Mouse (Mus musculus) induced T-regulatory cell, adult 2 months (primary cell): ENCODE measurements at regions not wholly inside any gene's neighbourhood (a gene's known extent, or its start where the extent isn't known, plus 50 kb on each side); places are given as distances from the start of the nearest gene placed in this dataset.

Source experiments
- DNase-seq: peaks from one replicate; pipeline ENCODE4 v3.0.0-alpha.2; 2012; ENCODE audit warnings: low read depth

DNA sequence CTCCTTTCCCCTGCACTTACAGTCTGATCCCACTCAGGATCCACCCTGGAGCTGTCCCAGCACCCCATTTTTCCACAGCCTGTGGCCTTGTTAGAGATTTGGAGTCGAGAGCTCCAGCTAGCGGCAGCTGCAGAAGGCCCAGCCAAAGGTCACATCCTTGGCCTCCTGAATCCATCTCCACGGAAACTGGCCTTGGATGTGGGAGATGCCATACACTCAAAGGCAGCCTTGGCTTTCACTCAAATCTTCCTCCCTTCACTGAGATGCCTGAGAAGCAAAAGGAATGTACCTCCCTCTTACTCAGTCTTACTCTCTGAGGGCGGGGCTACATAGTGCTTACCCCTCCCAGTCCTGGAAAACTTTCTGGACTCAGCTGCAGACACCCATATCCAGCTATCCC lies 56.2 kb upstream of the Ky start:
- no peak for DNase-seq

DNA sequence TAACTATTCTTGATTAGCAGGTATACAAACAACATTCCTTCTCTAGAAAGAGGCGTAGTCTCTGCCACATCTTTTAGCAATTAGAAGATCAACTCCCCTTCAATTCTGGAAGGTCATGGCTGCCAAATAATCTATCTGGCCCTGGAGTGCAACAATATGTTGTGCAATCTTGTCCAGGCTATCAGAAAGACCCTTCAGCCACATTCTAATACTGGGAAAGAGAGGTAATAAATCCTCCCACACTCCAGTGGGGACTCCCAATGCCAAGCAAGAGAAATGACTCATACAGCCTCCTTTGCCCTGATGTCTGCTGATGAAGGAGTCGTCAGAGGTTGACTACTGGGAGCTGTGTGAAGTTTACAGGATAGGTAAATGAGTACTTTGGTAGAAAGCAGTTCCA lies 59.5 kb upstream of the Ky start:
- no peak for DNase-seq

DNA sequence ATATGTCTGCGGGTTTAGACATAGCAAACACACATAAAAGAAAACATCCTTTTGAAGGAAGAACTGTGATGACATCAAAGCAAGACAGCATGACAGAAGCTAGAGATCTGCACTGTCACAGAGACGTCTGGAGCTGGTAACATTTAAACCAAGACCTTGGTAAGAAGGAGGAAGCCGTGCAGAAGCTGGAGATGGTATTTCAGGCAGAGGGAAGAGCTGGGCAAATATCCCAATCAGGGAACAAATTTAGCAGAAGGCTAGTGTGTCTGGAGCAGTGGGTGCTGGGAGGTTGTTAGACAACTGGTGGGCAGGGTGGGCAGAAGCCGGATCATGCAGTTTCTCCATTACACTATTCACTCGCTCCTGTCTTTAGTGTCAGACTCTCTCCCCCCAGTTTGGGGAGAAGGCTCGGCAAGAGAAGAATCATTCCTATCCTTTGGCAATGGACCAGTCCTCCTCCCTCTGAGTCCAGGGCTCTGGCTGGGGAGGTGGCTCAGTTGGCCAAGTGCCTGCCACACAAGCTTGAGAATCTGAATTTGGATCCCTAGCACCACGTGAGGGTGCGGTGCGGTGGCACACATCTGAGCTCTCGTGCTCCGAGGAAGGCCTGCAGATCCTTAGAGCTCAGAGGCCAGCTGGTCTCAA lies 63.2 kb upstream of the Ky start:
- DNase-seq: no peak

DNA sequence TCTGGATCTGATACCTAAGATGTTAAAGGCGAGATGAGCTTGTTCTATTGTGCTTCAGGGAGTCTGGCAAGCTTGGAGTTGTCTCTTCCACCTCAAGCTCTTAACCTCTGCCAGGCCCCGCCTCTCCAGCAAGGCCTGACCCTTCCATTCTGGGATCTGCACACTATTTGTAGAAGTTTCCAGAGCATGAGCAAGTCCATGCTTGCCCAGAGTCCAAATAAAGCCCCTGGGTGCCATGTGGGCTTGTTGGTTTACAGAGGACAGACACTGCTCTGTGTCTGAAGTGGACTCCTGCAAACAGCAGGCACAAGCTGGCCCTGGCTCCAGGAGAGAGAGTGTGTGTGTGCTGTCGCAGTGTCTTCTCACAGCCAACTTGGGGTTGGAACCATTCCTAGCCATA lies 67.9 kb upstream of the Ky start:
- DNase-seq: no peak

DNA sequence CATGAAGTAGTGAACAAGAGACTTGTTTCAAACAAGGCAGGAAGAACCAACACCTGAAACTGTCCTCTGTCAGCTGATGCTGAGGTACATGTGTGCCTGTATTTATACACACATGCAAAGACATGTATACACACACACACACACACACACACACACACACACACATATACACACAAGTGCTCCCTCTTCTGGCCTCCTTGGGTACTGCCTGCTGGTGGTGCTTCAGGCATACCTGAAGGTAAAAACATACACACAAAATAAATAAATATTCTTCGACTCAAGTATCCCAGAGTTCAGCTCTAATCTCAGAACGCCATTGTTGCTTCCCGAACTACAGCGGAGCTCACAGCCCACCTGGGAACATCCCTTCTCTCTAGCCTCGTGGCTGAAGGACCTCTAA lies 69.2 kb upstream of the Ky start:
- peak; percentile 17 for DNase-seq

DNA sequence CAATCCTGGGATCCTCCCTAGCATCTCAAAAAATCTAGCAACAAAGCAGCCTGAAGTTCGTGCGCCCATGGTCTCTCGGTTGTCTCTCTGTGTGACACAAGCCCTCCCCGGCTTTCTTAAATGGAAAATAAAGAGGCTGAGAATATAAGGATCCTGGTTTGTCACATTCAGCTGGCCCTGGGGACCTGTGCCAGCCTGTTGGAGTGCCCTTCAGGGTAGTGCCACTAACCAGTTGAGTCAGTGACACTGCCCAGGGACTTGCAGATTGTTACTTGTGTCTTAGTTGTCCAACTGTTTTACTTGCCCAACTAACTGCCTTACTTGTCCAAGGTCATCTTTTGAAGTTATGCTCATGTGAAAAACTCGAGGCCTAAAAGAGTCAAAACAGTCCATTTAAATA lies 73.5 kb upstream of the Ephb1 start:
- DNase-seq: no peak

DNA sequence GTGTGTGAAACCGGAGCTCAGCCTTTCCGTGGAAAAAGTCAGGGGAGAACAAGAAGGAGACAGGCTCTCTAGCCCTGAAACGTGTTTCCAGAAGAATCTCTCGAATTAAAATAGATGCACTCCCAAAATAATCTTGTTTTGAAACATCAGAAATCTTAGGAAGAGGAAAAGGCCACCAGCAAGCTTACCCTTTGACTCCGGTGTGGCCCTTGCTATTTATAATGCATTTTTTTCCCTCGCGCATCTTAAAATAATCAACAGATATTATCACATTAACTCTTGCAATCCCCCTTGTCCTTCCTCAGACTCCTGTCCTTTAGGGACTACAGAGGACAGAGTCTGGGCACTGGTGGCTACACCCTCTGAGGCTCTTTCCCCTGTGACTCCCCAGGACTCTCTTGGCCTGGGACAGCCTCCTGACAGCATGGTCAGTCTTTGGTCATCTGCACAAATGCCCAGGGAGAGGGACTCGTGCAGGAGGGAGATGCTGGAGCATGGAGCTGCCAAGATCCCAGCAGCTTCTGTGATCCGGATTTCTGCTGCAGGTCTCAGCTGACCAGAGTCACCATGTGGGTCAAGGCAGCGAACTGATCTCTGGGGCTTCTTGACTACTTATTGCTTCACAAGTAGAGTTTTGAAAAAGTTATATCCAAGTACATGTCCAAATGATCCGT lies 70.3 kb upstream of the Ephb1 start:
- no peak for DNase-seq

DNA sequence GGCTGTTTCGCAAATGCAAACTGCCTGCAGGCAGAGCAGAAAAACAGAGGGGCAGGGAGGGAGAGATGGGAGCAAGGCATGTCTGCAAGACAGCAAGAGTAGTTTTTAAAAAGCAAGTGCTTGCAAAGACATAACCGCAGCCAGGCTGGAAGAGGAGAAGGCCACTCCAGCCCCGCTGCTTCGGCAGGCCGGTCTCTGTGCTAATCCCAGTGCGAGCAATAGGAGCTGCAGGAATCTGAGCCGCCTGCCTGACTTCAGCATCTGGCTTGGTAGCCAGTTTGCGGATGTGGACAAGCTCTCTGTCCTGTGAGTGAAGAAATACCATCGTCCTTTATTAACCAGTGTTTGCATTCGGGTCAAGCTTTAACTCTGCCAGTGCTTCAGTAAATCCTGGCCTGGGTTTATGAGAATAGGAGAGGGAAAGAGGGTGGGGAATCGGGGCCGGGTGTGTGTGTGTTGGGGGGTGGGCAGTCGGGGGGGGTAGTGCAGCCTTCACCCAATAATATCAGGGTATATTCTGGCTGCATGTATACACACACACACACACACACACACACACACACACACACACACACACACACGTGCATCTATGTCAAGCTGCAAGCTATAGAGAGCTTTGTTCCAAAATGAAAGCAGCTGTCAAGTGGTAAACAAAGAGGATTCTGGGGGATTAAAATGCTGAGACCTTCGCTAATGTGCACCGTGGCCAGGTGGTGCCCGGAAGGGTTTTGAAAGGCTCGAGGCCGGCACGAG lies 69.6 kb upstream of the Ephb1 start:
- DNase-seq: no peak

DNA sequence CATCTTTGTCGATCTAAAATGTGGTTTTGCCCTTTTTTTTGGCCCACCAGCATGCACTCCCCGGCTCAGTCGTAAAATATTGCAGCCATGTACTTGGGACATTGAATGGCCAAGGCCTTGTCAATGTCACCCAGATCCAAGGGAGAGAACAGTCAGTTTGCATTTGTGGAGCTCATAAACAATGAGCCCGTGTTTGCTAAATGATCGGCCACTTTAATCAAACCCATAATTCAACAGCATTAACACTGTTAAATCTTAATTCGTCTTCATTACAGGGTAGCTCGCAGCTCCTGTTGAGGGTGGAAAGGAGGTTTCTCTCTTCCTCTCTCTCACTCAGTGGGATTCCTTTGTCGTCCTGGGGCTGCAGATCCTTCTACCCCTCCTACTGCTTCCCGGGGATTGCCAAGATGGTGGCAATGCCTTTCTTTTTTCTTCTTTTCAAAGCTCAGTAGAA lies 69.0 kb upstream of the Ephb1 start:
- DNase-seq: no peak

DNA sequence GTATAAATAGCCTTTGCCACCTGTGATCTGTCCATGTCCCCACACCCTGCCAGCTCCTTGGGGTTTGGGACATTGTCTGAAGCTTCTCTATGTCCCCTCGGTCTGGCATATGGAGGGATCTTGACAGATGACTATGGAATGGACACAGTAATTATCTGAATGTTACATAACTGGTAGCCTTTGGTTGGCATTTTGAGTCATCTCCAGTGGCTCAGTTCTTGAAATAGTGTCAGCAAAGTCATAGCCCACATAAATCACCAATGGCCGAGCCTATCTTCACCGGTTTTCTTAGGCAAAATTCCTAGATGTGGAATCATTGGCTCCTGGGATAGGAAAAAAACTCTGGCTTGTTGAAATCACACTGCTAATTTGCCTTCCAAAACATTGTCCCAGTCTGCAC lies 67.3 kb upstream of the Ephb1 start:
- DNase-seq: no peak

DNA sequence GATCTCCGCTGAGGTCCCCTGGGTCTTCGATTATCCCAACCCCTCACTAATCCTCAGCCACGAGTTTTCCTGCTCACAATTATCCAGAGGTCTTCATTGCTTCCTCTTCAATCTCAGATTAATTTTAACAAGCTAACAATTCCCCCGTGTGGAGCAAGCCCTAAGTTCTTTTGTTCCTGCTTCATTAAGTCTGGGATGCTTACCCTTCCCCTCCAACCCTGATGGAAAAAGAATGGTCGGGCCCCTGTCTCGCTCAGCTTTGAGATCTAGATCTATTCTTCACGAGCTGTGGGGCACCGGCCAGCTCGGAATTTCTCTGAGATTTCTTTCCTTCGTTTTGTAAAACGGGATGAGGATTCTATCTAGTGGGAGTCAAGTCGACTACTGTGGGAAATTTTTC lies 65.7 kb upstream of the Ephb1 start:
- no peak for DNase-seq

DNA sequence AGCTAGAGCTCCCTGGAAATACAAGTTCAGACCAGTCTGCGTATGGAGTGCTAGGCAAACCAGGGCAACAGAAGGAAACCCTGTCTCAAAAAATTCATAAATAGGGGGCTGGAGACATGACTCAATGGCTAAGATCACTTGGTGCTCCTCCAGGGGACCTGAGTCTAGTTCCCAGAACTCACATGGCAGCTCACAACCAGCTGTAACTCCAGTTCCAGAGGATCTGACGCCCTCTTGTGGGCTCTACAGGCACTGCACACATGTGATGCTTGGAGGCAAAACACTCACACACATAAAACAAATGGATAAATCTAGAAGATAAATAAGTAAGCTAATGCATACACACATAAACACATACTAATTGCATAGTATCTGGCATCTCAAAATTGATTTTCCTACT lies 59.1 kb upstream of the Ephb1 start:
- peak; percentile 7 for DNase-seq

DNA sequence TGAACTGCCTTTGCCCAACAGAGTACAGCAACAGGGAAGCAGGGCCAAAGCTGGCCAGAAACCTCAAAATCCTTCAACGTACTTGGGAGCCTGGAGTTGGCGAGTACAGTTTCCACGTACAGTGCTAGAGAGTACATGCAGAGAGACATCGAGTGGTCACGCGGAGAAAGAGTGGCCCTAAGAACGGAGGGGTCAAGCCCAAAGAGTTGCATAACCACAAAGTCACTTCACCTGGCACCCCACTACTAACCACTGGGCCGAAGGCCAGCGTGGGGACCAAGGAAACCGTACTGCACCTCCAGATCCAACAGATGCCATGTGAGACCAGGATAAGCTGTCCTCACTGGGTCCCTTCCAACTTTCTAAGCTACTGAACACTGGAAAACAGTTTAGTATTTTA lies 56.2 kb upstream of the Ephb1 start:
- DNase-seq: no peak

DNA sequence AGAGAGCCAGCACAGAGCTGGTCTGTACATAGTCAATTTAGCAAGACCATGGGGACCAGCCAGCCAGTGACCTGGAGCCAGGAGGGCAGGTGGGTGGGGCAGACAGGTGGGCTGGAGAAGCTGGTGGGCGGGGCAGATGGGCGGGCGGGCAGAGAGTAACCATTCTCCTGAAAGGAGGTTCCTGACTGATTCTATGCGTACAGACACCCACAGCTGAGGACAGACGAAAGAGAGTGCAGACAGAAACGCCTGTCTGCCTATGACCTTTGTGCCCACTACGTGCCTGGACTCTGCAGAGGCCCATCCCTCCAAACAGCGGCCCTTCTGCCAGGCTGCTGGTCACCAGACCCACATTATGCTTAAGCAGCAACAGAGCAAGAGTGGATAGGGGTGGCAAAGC lies 51.5 kb upstream of the Ephb1 start:
- DNase-seq: no peak
